Mouse (Mus musculus): ENCODE data around the gene Psph. TPM values are rescaled to one million over a fixed set of nuclear protein-coding genes. Genes with fewer than 3 reads are reported as not detected.
"Not testable (repeated sequence)": the region's sequence is repeated elsewhere in the genome, so short reads cannot be mapped to it uniquely, and the experiment has no call there.

Psph gene
- 10 to 100 TPM in 1 of 2 experiments, 1 to 10 TPM in 1; 7.8 to 12.9 TPM for total RNA-seq (2021)

DNA sequence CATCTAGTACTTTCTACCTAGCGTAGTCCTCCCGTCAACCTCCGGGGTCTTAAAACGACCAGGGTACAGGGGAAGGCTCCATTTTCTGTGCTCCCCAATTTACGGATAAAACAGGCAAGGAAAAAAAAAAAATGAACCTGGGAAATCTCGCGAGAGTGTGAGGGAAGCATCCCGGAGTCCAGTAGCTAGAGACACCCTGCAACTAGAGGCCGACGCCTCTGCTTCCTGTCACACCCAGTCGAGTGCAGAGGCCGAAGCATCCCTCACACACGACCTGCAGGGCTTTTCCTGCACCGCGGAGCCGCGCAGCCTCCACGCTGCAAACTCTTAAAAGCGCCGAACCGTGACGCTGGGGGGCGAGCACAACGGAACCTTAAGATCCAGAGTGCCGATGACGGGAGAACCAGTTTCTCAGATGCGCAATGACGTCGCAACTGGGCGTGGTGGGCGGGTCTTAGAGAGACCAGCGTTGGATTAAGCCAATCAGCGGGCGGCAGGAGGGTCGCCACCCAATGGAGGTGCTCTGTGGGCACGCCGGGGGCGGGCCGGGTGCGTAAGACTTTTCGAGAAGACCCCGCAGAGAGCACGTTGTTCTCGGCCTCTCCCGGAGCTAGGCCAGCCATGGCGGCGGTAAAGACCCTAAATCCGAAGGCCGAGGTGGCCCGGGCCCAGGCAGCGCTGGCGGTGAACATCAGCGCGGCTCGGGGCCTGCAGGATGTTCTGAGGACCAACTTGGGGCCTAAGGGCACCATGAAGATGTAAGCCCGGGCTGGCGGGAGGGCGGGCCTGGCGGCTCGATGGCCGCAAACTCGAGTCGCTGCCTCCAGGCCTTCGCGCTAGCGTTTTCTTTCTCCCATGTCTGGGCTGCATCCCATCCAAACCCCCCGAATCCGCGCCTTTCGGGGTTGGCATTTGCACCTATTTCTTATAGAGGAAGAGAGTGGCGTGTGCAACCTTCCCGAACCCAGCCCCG lies at the start of gene Psph:
Psph (minus strand) TSS at position 632 of the 973 bp plus-strand sequence.
- intact Hi-C loops (cut with DNase I), result no loop called here
- DNase-seq, result peak; percentile 93 to 97

GRCm38 (mm10) chr5:129790591-129790990 lies 3.3 kb upstream of the Psph start:
- intact Hi-C loops (cut with DNase I); DNase-seq: not testable (repeated sequence)

DNA sequence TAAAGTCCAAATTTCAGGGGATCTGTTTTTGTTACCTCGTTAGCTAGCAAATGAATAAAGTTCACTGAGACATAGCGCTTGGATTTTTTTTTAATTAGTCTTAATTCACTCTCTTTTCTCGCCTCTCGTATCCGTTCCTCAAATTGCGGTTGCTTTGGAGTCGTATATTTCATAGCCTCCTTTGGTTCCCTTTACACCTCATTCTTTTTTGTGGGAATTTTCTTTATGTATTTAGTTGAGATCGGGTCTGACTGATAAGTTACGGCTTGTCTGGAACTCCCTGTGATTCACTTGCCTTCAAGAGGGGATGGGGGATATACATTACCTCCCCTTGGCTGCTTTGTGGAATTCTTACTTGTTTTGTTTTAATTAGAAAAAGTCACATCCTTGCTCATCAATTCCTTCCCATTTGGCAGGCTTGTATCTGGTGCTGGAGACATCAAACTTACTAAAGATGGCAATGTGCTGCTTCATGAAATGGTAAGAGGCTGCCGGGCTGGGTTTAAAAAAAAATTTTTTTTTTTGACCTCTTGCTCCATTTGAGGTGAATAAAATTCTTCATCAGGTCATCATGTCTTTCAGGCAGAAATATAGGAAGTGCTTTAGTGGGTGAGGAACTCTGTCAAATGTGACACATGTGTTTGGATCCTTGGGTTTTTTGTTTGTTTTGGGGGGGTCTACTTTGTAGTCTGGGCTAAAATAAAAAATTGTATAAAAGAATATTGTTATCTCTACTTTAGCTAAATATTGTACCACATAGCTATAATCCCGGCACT lies 757 bp upstream of the Psph start:
- no peak for DNase-seq
- intact Hi-C loops (cut with DNase I), result no loop called here

DNA sequence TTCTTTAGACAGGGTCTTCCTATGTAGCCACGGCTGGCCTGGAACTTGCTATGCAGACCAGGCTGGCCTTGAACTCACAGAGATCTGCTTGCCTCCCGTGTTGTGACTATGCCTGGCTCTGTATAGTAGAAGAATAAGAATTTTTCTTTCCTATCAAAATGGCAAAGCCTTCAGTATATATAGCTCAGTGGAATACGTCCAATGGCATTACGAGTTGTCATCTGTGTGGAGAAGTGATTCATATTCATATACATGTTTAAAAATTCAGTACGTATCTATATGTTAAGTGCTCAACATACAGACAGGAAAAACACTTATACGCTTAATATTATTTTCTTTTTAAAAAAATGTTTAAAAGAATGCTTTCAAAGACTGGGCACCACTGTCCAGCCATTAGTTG lies 1.1 kb downstream of the Psph start:
- intact Hi-C loops (cut with DNase I), result no loop called here
- DNase-seq, result no peak

- intact Hi-C loops (cut with DNase I), result no loop called here
- no peak for DNase-seq
Observed at GRCm38 (mm10) chr5:129785235-129785870, 1.9 kb downstream of the Psph start.

GRCm38 (mm10) chr5:129782211-129782610 lies 5.0 kb downstream of the Psph start:
- intact Hi-C loops (cut with DNase I), result no loop called here

DNA sequence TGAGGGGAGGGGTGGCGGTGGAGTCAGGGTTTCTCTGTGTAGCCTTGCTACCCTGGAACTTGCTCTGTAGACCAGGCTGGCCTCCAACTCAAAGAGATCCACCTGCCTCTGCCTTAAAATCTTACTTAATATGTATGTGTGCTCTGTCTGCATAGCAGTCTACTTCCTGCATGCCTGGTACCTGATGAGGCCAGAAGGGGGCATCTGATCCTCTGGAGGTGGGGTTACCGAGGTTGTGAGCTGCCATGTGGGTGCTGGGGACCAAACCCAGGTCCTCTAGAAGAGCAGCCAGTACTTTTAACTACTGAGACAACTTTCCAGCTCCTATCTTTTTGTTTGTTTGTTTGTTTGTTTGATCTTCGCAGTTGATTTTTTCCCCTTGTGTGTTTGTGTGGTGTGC lies 7.1 kb downstream of the Psph start:
- DNase-seq, result no peak
- intact Hi-C loops (cut with DNase I), result no loop called here

More at GRCm38 (mm10) chr5:129782211-129782610, 5.0 kb downstream of the Psph start:
- no peak for DNase-seq

- peak; percentile 80 to 81 for DNase-seq
- intact Hi-C loops (cut with DNase I), result no loop called here
Observed at GRCm38 (mm10) chr5:129778996-129779716, 8.1 kb downstream of the Psph start.

DNA sequence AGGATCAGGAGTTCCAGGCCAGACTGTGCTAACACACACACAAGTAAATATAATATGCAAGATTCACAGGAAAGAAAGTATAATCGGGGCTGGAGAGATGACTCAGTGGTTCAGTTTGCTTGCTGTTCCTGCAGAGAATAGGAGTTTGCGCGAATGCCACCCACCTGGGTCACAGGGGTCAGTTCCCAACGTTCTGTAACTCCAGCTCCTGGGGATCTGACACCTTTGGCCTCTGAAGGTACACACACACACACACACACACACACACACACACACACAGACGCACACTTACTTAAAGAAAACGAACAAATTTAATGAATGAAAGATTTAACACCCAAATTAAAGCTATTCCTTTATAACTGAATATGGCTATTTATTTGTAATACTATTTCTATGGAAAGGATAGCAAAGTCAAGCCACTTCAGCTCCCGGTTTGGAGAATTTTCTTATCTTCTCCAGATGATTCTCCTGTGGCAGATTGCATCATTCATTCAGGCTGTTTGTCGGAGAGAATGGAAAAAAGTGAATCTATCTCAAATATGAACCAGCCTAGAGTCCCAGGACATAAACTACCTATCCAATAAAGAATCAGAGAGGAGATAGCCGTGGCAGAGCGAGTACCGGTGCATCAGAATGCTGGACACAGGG lies 8.8 kb downstream of the Psph start:
- intact Hi-C loops (cut with DNase I), result no loop called here
- no peak for DNase-seq

DNA sequence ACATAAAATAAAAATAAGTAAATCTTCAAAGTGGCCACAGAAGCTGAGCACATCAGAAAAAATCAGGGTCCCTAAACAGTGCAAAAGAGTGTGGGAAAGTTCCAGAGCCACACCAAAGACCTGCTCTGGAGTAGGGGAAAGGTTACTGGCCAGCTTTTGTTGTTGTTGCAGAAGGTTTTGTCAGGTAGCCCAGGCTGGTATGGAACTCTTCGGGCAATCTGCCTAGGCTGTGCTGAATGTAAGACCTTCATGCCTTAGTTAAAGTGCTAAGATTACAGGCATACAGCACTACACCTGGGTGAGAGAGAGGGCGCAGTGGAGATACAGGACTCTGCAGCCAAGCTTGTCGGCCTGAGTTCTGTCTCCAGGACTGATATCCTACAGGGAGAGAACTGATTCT lies 12.6 kb downstream of the Psph start:
- intact Hi-C loops (cut with DNase I), result no loop called here
- DNase-seq, result no peak

GRCm38 (mm10) chr5:129773330-129773729 lies 13.9 kb downstream of the Psph start:
- DNase-seq; intact Hi-C loops (cut with DNase I): not testable (repeated sequence)

DNA sequence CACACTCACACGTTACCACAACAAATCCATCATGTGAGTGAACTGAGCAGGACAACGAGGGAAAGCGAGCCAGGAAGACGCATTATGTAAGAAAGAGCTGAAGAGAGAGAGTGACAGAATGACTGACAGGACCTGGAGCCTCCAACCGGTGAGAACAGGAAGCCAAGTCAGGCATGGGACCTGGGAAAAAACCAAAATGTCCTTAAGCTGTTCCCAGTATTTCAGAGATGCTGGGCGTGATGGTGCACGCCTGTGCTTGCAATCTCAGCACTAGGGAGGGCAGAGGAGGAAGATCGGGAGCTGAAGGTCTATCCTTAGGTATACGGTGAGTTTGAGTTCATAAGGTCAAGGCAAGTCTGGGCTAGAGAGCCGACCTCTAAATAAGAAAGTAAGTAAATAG lies 14.8 kb downstream of the Psph start:
- DNase-seq, result no peak
- intact Hi-C loops (cut with DNase I), result no loop called here

GRCm38 (mm10) chr5:129770443-129771355 lies 16.6 kb downstream of the Psph start:
- no peak for DNase-seq
- intact Hi-C loops (cut with DNase I), result no loop called here

GRCm38 (mm10) chr5:129761865-129762540 lies 25.2 kb downstream of the Psph start:
- intact Hi-C loops (cut with DNase I), result no loop called here
- DNase-seq, result no peak

DNA sequence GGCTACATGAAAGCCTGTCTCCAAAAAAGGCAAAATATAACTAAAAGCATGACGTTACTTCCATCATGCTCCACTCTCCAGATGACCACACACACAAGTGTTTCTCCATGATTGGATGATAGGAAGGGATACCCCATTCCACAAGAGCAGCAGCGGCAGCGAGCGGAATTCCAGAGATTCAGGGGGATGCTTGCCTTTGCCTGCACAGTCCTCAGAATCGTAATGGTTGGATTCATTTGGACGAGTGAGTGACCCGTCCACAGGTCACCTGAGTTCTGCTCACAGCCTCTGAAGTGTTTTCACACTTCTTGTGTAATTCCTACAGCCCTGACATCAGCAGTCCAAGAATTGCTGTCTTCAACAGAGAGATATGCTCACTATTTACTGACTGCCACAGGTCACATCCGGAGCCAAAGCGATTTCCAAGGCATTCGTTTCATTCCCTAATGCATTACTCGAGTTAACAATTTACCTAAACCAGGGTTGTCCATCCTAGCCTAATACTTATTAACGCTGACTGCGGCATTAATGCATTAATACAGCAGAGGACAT lies 27.2 kb downstream of the Psph start:
- intact Hi-C loops (cut with DNase I), result no loop called here
- no peak for DNase-seq

DNA sequence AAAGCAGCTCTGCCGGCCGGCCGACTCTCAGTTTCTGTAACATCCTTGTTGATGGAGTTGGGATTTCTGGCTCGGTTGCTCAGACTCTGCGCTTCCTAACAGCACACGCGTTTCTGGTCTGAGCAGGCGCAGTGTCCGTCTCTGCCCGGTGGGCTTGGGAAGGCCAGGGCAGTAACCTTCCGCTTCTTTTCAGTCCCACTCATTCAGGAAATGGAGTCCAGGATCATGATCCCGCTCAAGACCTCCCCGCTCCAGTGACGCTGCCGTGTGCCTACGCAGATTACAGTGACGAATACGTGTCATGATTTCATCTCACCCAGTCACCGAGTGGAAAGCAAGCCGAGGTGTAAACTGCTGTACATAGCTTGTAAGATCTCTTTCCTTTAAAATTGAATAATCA lies 30.4 kb downstream of the Psph start:
- no peak for DNase-seq
- intact Hi-C loops (cut with DNase I), result no loop called here

DNA sequence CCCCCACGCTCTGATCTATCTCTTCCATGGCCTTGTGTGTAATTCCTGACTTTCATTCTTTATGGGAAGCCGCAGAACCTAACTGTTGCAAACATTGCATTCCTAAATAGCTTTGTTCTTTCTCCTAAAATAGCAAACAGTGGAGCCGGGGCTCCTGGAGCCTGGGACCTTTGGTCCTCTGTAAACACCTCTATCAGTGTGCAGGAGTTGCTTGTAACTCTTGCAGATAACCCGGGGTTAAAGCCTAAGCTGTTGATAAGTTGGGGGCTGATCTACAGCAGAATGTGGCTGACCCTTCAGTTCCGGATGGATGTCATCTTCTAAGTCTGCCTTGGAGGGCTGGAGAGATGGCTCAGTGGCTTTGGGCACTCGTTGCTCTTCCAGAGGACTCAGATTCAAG lies 43.2 kb downstream of the Psph start:
- intact Hi-C loops (cut with DNase I), result no loop called here
- no peak for DNase-seq

DNA sequence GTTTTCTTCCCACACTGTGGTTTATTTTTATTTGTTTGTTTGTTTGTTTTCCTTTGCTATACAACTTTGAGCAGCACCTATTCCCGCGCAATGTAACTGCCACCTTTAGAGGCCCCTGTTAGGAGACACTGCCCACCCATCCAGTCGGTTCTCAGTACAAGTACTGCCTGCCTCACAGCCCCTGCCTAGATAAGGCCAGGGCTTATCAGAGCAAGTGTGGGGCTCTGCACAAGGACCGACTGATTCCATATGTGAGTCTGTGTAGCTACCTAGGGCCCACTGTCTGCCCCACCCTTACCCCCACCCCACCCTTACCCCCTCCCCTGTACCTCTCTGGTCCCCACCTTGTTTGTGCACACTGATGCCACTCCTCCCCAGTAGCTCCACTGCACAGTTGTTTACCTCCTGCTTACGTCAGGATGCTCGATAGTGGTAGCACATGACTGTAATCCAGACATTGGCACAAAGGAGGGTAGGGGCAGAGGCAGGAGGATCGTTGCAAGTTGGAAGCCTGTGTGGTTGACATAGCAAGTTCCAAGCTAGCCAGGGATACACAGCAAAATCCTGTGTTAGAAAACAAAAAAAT lies 44.3 kb downstream of the Psph start:
- intact Hi-C loops (cut with DNase I), result no loop called here
- no peak for DNase-seq
